16 mouse cellular contexts compared by ENCODE assay signal in the genomic region with DNA sequence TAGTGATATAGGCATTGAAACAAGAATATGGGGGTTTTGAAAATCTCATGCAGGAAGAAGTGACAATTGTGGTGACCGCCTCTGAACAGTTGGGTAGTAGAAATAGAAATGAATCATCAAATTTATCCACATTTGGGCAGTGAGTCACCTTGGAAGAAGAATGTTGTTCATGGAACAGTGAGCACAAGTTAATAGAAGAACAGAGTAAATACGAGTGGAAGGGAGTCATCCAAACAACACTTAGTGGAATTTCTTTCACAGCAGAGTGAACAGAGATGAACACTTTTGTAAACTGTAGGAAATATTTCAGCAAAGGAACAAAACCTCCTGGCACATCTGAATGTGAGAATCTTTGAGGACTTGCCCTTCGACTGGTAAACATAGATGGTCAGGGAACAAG.
"Had no signal": no experiment of that assay in that cellular context is flagged by ENCODE, and none has a peak within 500 bp of the region (broad histone marks: within the 10 kb centered on the region; RNA-seq: fewer than 3 reads in every experiment).

No protein-coding gene starts in this region.

- DNase-seq: lung, adult 18-20 months; lung, embryonic 14.5 days; lung, postnatal 10 days; lung, postnatal 4 days; midbrain, embryonic 14.5 days; right cerebral cortex, postnatal 14 days; thymus, adult 2 months; thymus, postnatal 25 days; thymus, postnatal 4 days had no signal

- H3K4me1 ChIP-seq: midbrain, embryonic 10.5 days; midbrain, embryonic 12.5 days; neural tube, embryonic 13.5 days; stomach, embryonic 15.5 days had no signal

- H3K9me3 ChIP-seq: midbrain, embryonic 10.5 days; midbrain, embryonic 12.5 days; neural tube, embryonic 13.5 days; stomach, embryonic 15.5 days had no signal

- H3K27ac ChIP-seq: midbrain, embryonic 10.5 days; midbrain, embryonic 12.5 days; neural tube, embryonic 13.5 days; stomach, embryonic 15.5 days; stomach, postnatal 0 days had no signal

- H3K4me3 ChIP-seq: midbrain, embryonic 10.5 days; midbrain, embryonic 12.5 days; myocyte; neural tube, embryonic 13.5 days; stomach, embryonic 15.5 days had no signal

- H3K9ac ChIP-seq: lung, embryonic 14.5 days; midbrain, embryonic 12.5 days; neural tube, embryonic 13.5 days; stomach, embryonic 15.5 days had no signal

- ATAC-seq: midbrain, embryonic 16.5 days had no signal

- H3K4me2 ChIP-seq: lung, embryonic 14.5 days; midbrain, embryonic 12.5 days; neural tube, embryonic 13.5 days; stomach, embryonic 15.5 days had no signal

- H3K27me3 ChIP-seq: midbrain, embryonic 12.5 days; neural tube, embryonic 13.5 days; stomach, embryonic 15.5 days had no signal

- H3K36me3 ChIP-seq: midbrain, embryonic 10.5 days; midbrain, embryonic 12.5 days; neural tube, embryonic 13.5 days; stomach, embryonic 15.5 days had no signal
